Mouse (Mus musculus) hindbrain, embryonic 11.5 days (tissue): ENCODE data around the gene Fgfr2. TPM values are rescaled to one million over a fixed set of nuclear protein-coding genes. Genes with fewer than 3 reads are reported as not detected.

Experiments
- ATAC-seq: fragments of 200-750 bp; cut with Nextera tagmentation; 2 replicates; pipeline ENCODE4 v1.8.0; 2017; ENCODE audit warnings: mild to moderate bottlenecking, moderate TSS enrichment, moderate library complexity; ENCODE audit not compliant: low FRiP score
- DNase-seq: peaks from one replicate; pipeline ENCODE4 v3.0.0-alpha.2; 2015; ENCODE audit warnings: low spot score
- H3K27ac ChIP-seq: fragments of 300-500 bp; sonication (generic); 2 replicates; pipeline ENCODE4 v1.5.1; 2014; ENCODE audit warnings: mild to moderate bottlenecking, low read depth, low read length
- H3K27me3 ChIP-seq: fragments of 300-500 bp; sonication (generic); 2 replicates; pipeline ENCODE4 v1.6.1; 2014; ENCODE audit warnings: mild to moderate bottlenecking, low read length, moderate library complexity, mixed read lengths; ENCODE audit not compliant: control insufficient read depth, insufficient read depth
- H3K36me3 ChIP-seq: fragments of 300-500 bp; sonication (generic); 2 replicates; pipeline ENCODE4 v1.6.1; 2014; ENCODE audit warnings: mild to moderate bottlenecking, low read length, moderate library complexity, mixed read lengths; ENCODE audit not compliant: control insufficient read depth, insufficient read depth
- H3K4me1 ChIP-seq: fragments of 300-500 bp; sonication (generic); replicated peaks from 2 replicates; pipeline ENCODE4 v1.6.1; 2014; ENCODE audit warnings: low read length, mixed read lengths; ENCODE audit not compliant: control insufficient read depth, insufficient read depth
- H3K4me2 ChIP-seq: fragments of 300-500 bp; sonication (generic); replicated peaks from 2 replicates; pipeline ENCODE4 v1.6.1; 2014; ENCODE audit warnings: mild to moderate bottlenecking, low read depth, low read length
- H3K4me3 ChIP-seq: fragments of 300-500 bp; sonication (generic); 2 replicates; pipeline ENCODE4 v1.5.1; 2014; ENCODE audit warnings: low read depth, low read length
- H3K9ac ChIP-seq: fragments of 300-500 bp; sonication (generic); 2 replicates; pipeline ENCODE4 v1.6.1; 2014; ENCODE audit warnings: low read depth, low read length
- H3K9me3 ChIP-seq: fragments of 300-500 bp; sonication (generic); 2 replicates; pipeline ENCODE4 v1.6.1; 2016; ENCODE audit warnings: low read length; ENCODE audit not compliant: control insufficient read depth
- WGBS: fragments of 180-500 bp; shearing (Covaris S2); extraction: QIAGEN DNeasy Blood & Tissue Kit; methylation state at CpG from one replicate; pipeline ENCODE4 v1.1.7; 2014; 5-methylcytosine and 5-hydroxymethylcytosine counted together
- polyA plus RNA-seq: library from polyadenylated mRNA; unstranded; fragments of >200 nt; fragmentation: Nextera tagmentation; extraction: Ambion mirVana; gene quantifications from 2 replicates; pipeline ENCODE4 v1.2.1, GENCODE M21; 2014

Gene Fgfr2
- polyA plus RNA-seq, 1 experiment from 2014 or later, result 71.3 TPM

- under 1% methylated on average over 46 of the region's 102 CpGs for WGBS
- Histone ChIP-seq H3K4me3 (peak overlapping the region; percentile 95), H3K9me3 (no peaks in the 10 kb centered on the region), H3K9ac (peak overlapping the region; percentile 99), H3K4me2 (peak overlapping the region; percentile 98), H3K27me3 (no peaks in the 10 kb centered on the region), H3K4me1 (peaks cover 7% of the 10 kb centered on the region; the same call in 1 of the 2 replicates), H3K36me3 (no peaks in the 10 kb centered on the region), H3K27ac (peak overlapping the region; percentile 100)
- peak; percentile 83 for DNase-seq
- ATAC-seq, result peak; percentile 55
Observed at GRCm38 (mm10) chr7:133122379-133123243, 539 bp downstream of the Fgfr2 start.

GRCm38 (mm10) chr7:133121661-133122378, 1.3 kb downstream of the Fgfr2 start:
- Histone ChIP-seq H3K4me2 (peak overlapping the region; percentile 98), H3K9ac (peak overlapping the region; percentile 99), H3K27me3 (no peaks in the 10 kb centered on the region), H3K9me3 (no peaks in the 10 kb centered on the region), H3K36me3 (no peaks in the 10 kb centered on the region), H3K4me1 (peaks cover 13% of the 10 kb centered on the region; the same call in 1 of the 2 replicates), H3K27ac (peak overlapping the region; percentile 100), H3K4me3 (peak overlapping the region; percentile 95)
- ATAC-seq (peak; percentile 13; the same call in 1 of the 2 replicates), DNase-seq (peak; percentile 76)
- WGBS, result under 1% methylated on average over 77 of the region's 94 CpGs

GRCm38 (mm10) chr7:133121080-133121607, 2.0 kb downstream of the Fgfr2 start:
- Histone ChIP-seq H3K9me3 (no peaks in the 10 kb centered on the region), H3K9ac (peak overlapping the region; percentile 99), H3K4me2 (peak overlapping the region; percentile 98), H3K36me3 (no peaks in the 10 kb centered on the region), H3K27ac (peak overlapping the region; percentile 100), H3K4me3 (peak overlapping the region; percentile 95), H3K27me3 (no peaks in the 10 kb centered on the region), H3K4me1 (peaks cover 13% of the 10 kb centered on the region)
- WGBS, result under 1% methylated on average over 14 of the region's 14 CpGs
- ATAC-seq, result no peak
- no peak for DNase-seq

GRCm38 (mm10) chr7:133120221-133120751, 2.9 kb downstream of the Fgfr2 start:
- H3K27me3 ChIP-seq, result no peaks in the 10 kb centered on the region
- no peaks in the 10 kb centered on the region for H3K9me3 ChIP-seq
- peak overlapping the region; percentile 98 for H3K4me2 ChIP-seq
- peak overlapping the region; percentile 95 for H3K4me3 ChIP-seq
- no peak for ATAC-seq
- peak overlapping the region; percentile 28 for H3K9ac ChIP-seq
- no peaks in the 10 kb centered on the region for H3K36me3 ChIP-seq
- peak; percentile 68 for DNase-seq
- 4% methylated on average over 15 of the region's 15 CpGs for WGBS
- no peak overlapping the region for H3K27ac ChIP-seq
- peaks cover 20% of the 10 kb centered on the region for H3K4me1 ChIP-seq

GRCm38 (mm10) chr7:133117815-133118214, 5.3 kb downstream of the Fgfr2 start:
- Histone ChIP-seq H3K4me3 (no peak overlapping the region), H3K36me3 (no peaks in the 10 kb centered on the region), H3K27me3 (no peaks in the 10 kb centered on the region), H3K27ac (no peak overlapping the region), H3K4me2 (no peak overlapping the region), H3K9me3 (no peaks in the 10 kb centered on the region), H3K9ac (0 out of 2 replicates have a peak overlapping the region, but pooled peaks have one; percentile 5), H3K4me1 (peaks cover 27% of the 10 kb centered on the region)
- ATAC-seq, result no peak
- WGBS, result 15% methylated on average over 2 of the region's 2 CpGs
- DNase-seq, result no peak

- Histone ChIP-seq H3K27me3 (no peaks in the 10 kb centered on the region), H3K4me2 (no peak overlapping the region), H3K36me3 (no peaks in the 10 kb centered on the region), H3K9ac (no peak overlapping the region), H3K9me3 (no peaks in the 10 kb centered on the region), H3K4me3 (no peak overlapping the region), H3K4me1 (peaks cover 32% of the 10 kb centered on the region), H3K27ac (no peak overlapping the region)
- ATAC-seq, result no peak
- no peak for DNase-seq
Observed at GRCm38 (mm10) chr7:133116542-133116941, 6.6 kb downstream of the Fgfr2 start.

GRCm38 (mm10) chr7:133115886-133116285, 7.3 kb downstream of the Fgfr2 start:
- no peak overlapping the region for H3K9ac ChIP-seq

GRCm38 (mm10) chr7:133114847-133115470, 8.2 kb downstream of the Fgfr2 start:
- no peaks in the 10 kb centered on the region for H3K36me3 ChIP-seq
- H3K27ac ChIP-seq, result no peak overlapping the region
- WGBS, result 7% methylated on average over 20 of the region's 20 CpGs
- 0 out of 2 replicates have a peak, but pooled peaks have one; percentile 22 for ATAC-seq
- H3K4me2 ChIP-seq, result peak overlapping the region; percentile 2; the same call in 1 of the 2 replicates
- no peaks in the 10 kb centered on the region for H3K9me3 ChIP-seq
- H3K27me3 ChIP-seq, result no peaks in the 10 kb centered on the region
- no peak overlapping the region for H3K4me3 ChIP-seq
- DNase-seq, result peak; percentile 52
- peaks cover 29% of the 10 kb centered on the region for H3K4me1 ChIP-seq
- H3K9ac ChIP-seq, result no peak overlapping the region

More at GRCm38 (mm10) chr7:133115886-133116285, 7.3 kb downstream of the Fgfr2 start:
- H3K4me2 ChIP-seq, result peak overlapping the region; percentile 2; the same call in 1 of the 2 replicates
- no peak overlapping the region for H3K27ac ChIP-seq
- H3K9me3 ChIP-seq, result no peaks in the 10 kb centered on the region
- no peak overlapping the region for H3K4me3 ChIP-seq
- no peaks in the 10 kb centered on the region for H3K27me3 ChIP-seq
- WGBS, result 14% methylated on average over 15 of the region's 15 CpGs
- DNase-seq, result peak; percentile 67
- no peak for ATAC-seq
- H3K36me3 ChIP-seq, result no peaks in the 10 kb centered on the region
- peaks cover 32% of the 10 kb centered on the region for H3K4me1 ChIP-seq
